Mouse (Mus musculus) urinary bladder, postnatal 14 days (tissue): Measurements from ENCODE around the gene Gale.
"Not testable (repeated sequence)": the region's sequence is repeated elsewhere in the genome, so short reads cannot be mapped to it uniquely, and the experiment has no call there.

Experiments
- DNase-seq: peaks from one replicate; pipeline ENCODE4 v3.0.0; 2021; ENCODE audit warnings: low spot score

The Gale gene

GRCm38 (mm10) chr4:135963457-135964193 lies at the start of gene Gale:
Gene Gale (plus strand): TSS chr4:135963727.
- DNase-seq: peak; percentile 95

GRCm38 (mm10) chr4:135918635-135919279 lies 44.8 kb upstream of the Gale start:
- no peak for DNase-seq

GRCm38 (mm10) chr4:135919280-135919639 lies 44.3 kb upstream of the Gale start:
- DNase-seq: no peak

- peak; percentile 96 for DNase-seq
These were observed 43.0 kb upstream of the Gale start, which contains the start of gene Fuca1 for GRCm38 (mm10) chr4:135920304-135921241. Gene Fuca1 (plus strand): TSS chr4:135920735.

- DNase-seq: no peak
These were observed 42.0 kb upstream of the Gale start for GRCm38 (mm10) chr4:135921257-135922120.

GRCm38 (mm10) chr4:135922190-135922589 lies 41.3 kb upstream of the Gale start:
- DNase-seq: no peak

- no peak for DNase-seq
These were observed 39.1 kb upstream of the Gale start for GRCm38 (mm10) chr4:135924418-135924817.

GRCm38 (mm10) chr4:135925341-135925740 lies 38.2 kb upstream of the Gale start:
- no peak for DNase-seq

GRCm38 (mm10) chr4:135926195-135926808 lies 37.2 kb upstream of the Gale start:
- no peak for DNase-seq

GRCm38 (mm10) chr4:135926861-135927260 lies 36.7 kb upstream of the Gale start:
- DNase-seq: no peak

- DNase-seq: no peak
These were observed 35.2 kb upstream of the Gale start for GRCm38 (mm10) chr4:135928376-135928775.

GRCm38 (mm10) chr4:135929405-135929804 lies 34.1 kb upstream of the Gale start:
- no peak for DNase-seq

- DNase-seq: no peak
These were observed 33.7 kb upstream of the Gale start for GRCm38 (mm10) chr4:135929828-135930227.

- no peak for DNase-seq
These were observed 33.3 kb upstream of the Gale start for GRCm38 (mm10) chr4:135930239-135930638.

- no peak for DNase-seq
These were observed 31.7 kb upstream of the Gale start for GRCm38 (mm10) chr4:135931832-135932231.

GRCm38 (mm10) chr4:135934708-135935500 lies 28.6 kb upstream of the Gale start:
- no peak for DNase-seq

GRCm38 (mm10) chr4:135935502-135935901 lies 28.0 kb upstream of the Gale start:
- peak; percentile 58 for DNase-seq

- no peak for DNase-seq
These were observed 24.7 kb upstream of the Gale start for GRCm38 (mm10) chr4:135938858-135939257.

GRCm38 (mm10) chr4:135941026-135941425 lies 22.5 kb upstream of the Gale start:
- not testable (repeated sequence) for DNase-seq

- no peak for DNase-seq
These were observed 21.3 kb upstream of the Gale start for GRCm38 (mm10) chr4:135942193-135942592.
